Mouse (Mus musculus) hindbrain, embryonic 10.5 days (tissue): ENCODE results near the gene Olfr1176. TPM values are rescaled to one million over a fixed set of nuclear protein-coding genes. Genes with fewer than 3 reads are reported as not detected.

ENCODE experiments used
- DNase-seq: peaks from one replicate; pipeline ENCODE4 v3.0.0-alpha.2; 2017; ENCODE audit warnings: low spot score
- H3K27ac ChIP-seq: fragments of 300-500 bp; sonication (generic); 2 replicates; pipeline ENCODE4 v1.5.1; 2016; ENCODE audit warnings: mild to moderate bottlenecking, moderate library complexity
- H3K27me3 ChIP-seq: fragments of 300-500 bp; sonication (generic); 2 replicates; pipeline ENCODE4 v1.6.1; 2016; ENCODE audit warnings: mild to moderate bottlenecking; ENCODE audit not compliant: poor library complexity, insufficient read depth, severe bottlenecking
- H3K36me3 ChIP-seq: fragments of 300-500 bp; sonication (generic); 2 replicates; pipeline ENCODE4 v1.6.1; 2016; ENCODE audit warnings: mild to moderate bottlenecking, moderate library complexity
- H3K4me1 ChIP-seq: fragments of 300-500 bp; sonication (generic); replicated peaks from 2 replicates; pipeline ENCODE4 v1.6.1; 2016; ENCODE audit warnings: mild to moderate bottlenecking
- H3K4me3 ChIP-seq: fragments of 300-500 bp; sonication (generic); 2 replicates; pipeline ENCODE4 v1.5.1; 2016; ENCODE audit warnings: mild to moderate bottlenecking, moderate library complexity
- H3K9me3 ChIP-seq: fragments of 300-500 bp; sonication (generic); 2 replicates; pipeline ENCODE4 v1.6.1; 2016; ENCODE audit warnings: mild to moderate bottlenecking, moderate library complexity
- WGBS: fragments of 180-500 bp; shearing (Covaris S2); methylation state at CpG from one replicate; pipeline ENCODE4 v1.1.7; 2016; 5-methylcytosine and 5-hydroxymethylcytosine counted together
- polyA plus RNA-seq: library from polyadenylated mRNA; unstranded; fragments of >200 nt; fragmentation: Nextera tagmentation; extraction: Ambion mirVana; gene quantifications from 2 replicates; pipeline ENCODE4 v1.2.1, GENCODE M21; 2016

Gene Olfr1176
- not detected in 2 replicates for polyA plus RNA-seq

DNA sequence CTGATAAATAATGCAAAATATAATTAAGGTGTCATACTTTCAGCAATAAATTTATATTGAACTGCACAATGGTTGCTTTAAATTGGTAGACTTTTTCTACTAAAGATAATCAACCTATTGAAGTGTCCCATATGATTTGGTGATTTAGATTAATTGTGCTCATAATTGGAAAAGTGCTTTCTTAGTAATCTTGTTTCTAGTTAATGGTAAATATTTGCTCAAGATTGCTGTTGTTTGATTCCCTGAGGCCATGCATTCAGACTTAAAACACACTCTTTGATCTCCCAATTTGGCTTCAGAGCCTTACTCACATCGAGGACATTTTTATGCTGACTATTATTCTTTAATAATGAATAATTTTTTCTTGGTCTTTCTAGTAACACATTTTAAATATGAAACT is at the start of gene Olfr1176:
Olfr1176 (plus strand) TSS at position 301 of the 400 bp plus-strand sequence.
- no peak within 1 kb of the TSS for H3K4me3 ChIP-seq
- DNase-seq, result no peak
- H3K4me1 ChIP-seq, result no peaks in the 10 kb centered on the region
- H3K9me3 ChIP-seq, result no peaks in the 10 kb centered on the region
- H3K27me3 ChIP-seq, result no peaks in the 10 kb centered on the region
- WGBS, result 84% methylated on average over 1 of the region's 1 CpGs
- H3K36me3 ChIP-seq, result no peaks in the 10 kb centered on the region
- no peak within 1 kb of the TSS for H3K27ac ChIP-seq

DNA sequence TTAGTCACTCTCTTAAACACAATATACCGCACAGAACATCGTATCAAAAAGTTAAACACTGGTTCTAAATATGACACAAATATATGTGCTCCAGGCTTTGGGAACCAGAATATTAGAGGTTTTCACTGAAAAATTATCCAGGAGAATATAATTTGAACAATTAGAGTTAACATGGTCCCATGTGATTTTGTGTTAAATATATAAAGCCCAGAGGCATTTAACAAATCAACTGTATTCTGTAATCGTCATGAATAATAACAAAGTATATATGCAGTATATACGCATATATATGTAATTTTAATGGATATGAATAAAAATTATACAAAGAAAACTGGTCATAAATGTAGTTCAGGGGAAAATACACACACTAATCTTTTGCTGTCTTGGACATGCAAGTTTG is 21.5 kb upstream of the Olfr1176 start, which contains the start of gene Olfr1174-ps:
Olfr1174-ps (minus strand) TSS at position 101 of the 400 bp plus-strand sequence.
- no peak for DNase-seq
- no peak within 1 kb of the TSS for H3K27ac ChIP-seq
- H3K9me3 ChIP-seq, result no peaks in the 10 kb centered on the region
- no peak within 1 kb of the TSS for H3K4me3 ChIP-seq
- WGBS, result 95% methylated on average over 4 of the region's 4 CpGs
- H3K27me3 ChIP-seq, result no peaks in the 10 kb centered on the region
- H3K36me3 ChIP-seq, result no peaks in the 10 kb centered on the region
- H3K4me1 ChIP-seq, result no peaks in the 10 kb centered on the region

DNA sequence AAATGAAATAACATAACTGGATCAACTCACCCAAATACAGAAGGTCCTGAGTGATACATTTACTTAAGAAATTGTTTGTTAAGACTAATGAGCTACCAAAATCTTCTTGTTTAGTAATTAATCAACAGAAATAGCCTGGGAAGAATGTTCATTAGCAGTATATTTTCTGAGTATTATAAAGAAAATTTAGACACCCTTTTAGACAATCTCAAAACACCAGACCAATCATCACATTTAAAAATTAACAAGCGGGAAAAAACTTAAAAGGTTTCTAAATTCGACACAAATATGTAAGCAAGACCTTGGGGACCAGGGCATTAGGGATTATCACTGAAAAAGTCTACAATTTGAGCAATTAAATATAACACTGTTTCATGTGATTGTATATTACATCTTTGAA is 9.4 kb upstream of the Olfr1176 start, which contains the start of gene Olfr1175-ps:
Olfr1175-ps (minus strand) TSS at position 101 of the 400 bp plus-strand sequence.
- Histone ChIP-seq H3K4me1 (no peaks in the 10 kb centered on the region), H3K9me3 (no peaks in the 10 kb centered on the region), H3K27ac (no peak within 1 kb of the TSS), H3K36me3 (no peaks in the 10 kb centered on the region), H3K4me3 (no peak within 1 kb of the TSS), H3K27me3 (no peaks in the 10 kb centered on the region)
- WGBS, result 91% methylated on average over 2 of the region's 2 CpGs
- DNase-seq, result no peak

DNA sequence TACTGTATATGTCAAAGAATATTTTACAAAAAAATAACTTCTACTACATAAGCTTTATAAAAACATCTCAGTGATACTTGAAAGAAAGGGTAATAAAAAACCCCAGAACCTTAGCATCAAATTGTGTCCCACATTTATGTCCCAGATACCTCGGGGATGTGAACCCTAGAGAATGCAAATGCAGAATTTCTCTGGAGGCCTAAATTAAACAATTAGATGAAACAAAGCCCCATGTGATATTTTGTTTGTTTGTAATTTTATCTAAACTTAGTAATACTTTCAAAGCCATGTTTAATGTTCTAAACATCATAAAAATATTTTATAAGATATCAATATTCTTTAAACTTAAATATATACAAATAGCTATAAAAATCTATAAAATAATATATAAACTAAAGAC is 9.9 kb downstream of the Olfr1176 start, which contains the start of gene Olfr1177-ps:
Olfr1177-ps (minus strand) TSS at position 101 of the 400 bp plus-strand sequence.
- Histone ChIP-seq H3K9me3 (no peaks in the 10 kb centered on the region), H3K4me1 (no peaks in the 10 kb centered on the region), H3K36me3 (no peaks in the 10 kb centered on the region), H3K27ac (no peak within 1 kb of the TSS), H3K27me3 (no peaks in the 10 kb centered on the region), H3K4me3 (no peak within 1 kb of the TSS)
- WGBS, result 88% methylated on average over 1 of the region's 1 CpGs
- no peak for DNase-seq

DNA sequence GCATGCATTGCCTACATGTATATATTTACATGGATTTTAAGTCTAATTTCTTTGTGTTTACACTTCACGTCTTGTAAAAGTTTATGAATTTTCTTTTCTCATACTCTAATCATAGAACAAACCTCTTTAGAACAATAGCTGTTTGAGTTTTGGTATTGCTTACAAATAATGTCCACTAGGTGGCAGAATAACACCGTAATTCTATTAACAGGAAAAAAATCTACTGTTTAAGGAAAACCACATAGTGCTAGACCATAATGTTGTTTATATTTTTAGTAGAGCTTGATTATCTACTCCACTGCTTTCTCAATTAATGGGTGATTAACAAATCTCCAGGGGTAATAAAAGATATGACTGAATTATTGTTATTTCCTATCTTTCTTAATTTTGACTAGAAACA is 19.8 kb downstream of the Olfr1176 start:
- WGBS, result 2% methylated on average over 2 of the region's 2 CpGs
- H3K27me3 ChIP-seq, result no peaks in the 10 kb centered on the region
- H3K4me3 ChIP-seq, result no peak overlapping the region
- no peaks in the 10 kb centered on the region for H3K9me3 ChIP-seq
- DNase-seq, result no peak
- H3K4me1 ChIP-seq, result no peaks in the 10 kb centered on the region
- no peaks in the 10 kb centered on the region for H3K36me3 ChIP-seq
- no peak overlapping the region for H3K27ac ChIP-seq

DNA sequence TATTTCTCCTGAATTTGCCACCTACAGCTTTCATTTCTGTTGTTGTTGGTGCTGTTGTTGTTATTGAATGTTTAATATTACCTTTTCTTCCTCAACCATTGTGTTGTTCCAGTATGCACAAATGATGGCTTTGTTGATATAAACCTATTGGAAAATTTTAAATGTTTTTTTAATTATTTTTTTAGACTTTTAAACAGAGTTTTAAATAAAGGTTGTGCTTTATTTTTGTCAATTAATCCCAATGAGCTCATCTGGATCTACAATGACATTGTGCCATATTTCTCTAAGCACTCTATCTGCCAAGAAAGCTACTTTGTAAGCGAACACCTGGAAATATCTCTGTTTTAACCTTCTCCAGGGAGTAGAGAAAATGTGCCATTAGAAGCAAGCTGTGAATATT is 50.2 kb downstream of the Olfr1176 start, which contains the start of gene Olfr1178:
Olfr1178 (plus strand) TSS at position 301 of the 400 bp plus-strand sequence.
- WGBS, result 87% methylated on average over 1 of the region's 1 CpGs

More for the DNA sequence above, 50.2 kb downstream of the Olfr1176 start, which contains the start of gene Olfr1178:
- Histone ChIP-seq H3K9me3 (no peaks in the 10 kb centered on the region), H3K4me3 (no peak within 1 kb of the TSS), H3K27ac (no peak within 1 kb of the TSS), H3K27me3 (no peaks in the 10 kb centered on the region), H3K36me3 (no peaks in the 10 kb centered on the region), H3K4me1 (no peaks in the 10 kb centered on the region)
- DNase-seq, result no peak

Other genes starting within 250 kb of the Olfr1176 start
- not detected in 2 replicates for gene Olfr1164, start 242.8 kb upstream of the Olfr1176 start, polyA plus RNA-seq
- not detected in 2 replicates for gene Olfr1166, start 208.4 kb upstream of the Olfr1176 start, polyA plus RNA-seq
- gene Olfr1167, start 181.5 kb upstream of the Olfr1176 start, polyA plus RNA-seq, result not detected in 2 replicates
- gene Olfr1168, start 154.8 kb upstream of the Olfr1176 start, polyA plus RNA-seq, result not detected in 2 replicates
- not detected in 2 replicates for gene Olfr1170, start 108.4 kb upstream of the Olfr1176 start, polyA plus RNA-seq
- gene Olfr1173, start 56.8 kb upstream of the Olfr1176 start, polyA plus RNA-seq, result not detected in 2 replicates
- not detected in 2 replicates for gene Olfr1174-ps, start 21.6 kb upstream of the Olfr1176 start, polyA plus RNA-seq
- gene Olfr1175-ps, start 9.5 kb upstream of the Olfr1176 start, polyA plus RNA-seq, result not detected in 2 replicates
- gene Olfr1177-ps, start 9.8 kb downstream of the Olfr1176 start, polyA plus RNA-seq, result not detected in 2 replicates
- gene Olfr1178, start 50.3 kb downstream of the Olfr1176 start, polyA plus RNA-seq, result not detected in 2 replicates
- gene Olfr1179, start 69.7 kb downstream of the Olfr1176 start, polyA plus RNA-seq, result not detected in 2 replicates
- gene Olfr1180, start 82.4 kb downstream of the Olfr1176 start, polyA plus RNA-seq, result not detected in 2 replicates
- gene Olfr1181, start 89.5 kb downstream of the Olfr1176 start, polyA plus RNA-seq, result not detected in 2 replicates
- not detected in 2 replicates for gene Gm13757, start 112.4 kb downstream of the Olfr1176 start, polyA plus RNA-seq
- gene Olfr1183, start 118.1 kb downstream of the Olfr1176 start, polyA plus RNA-seq, result not detected in 2 replicates
- not detected in 2 replicates for gene Olfr1184, start 146.9 kb downstream of the Olfr1176 start, polyA plus RNA-seq
- not detected in 2 replicates for gene Olfr1185-ps1, start 156.6 kb downstream of the Olfr1176 start, polyA plus RNA-seq
- gene Olfr1186, start 181.8 kb downstream of the Olfr1176 start, polyA plus RNA-seq, result not detected in 2 replicates
- not detected in 2 replicates for gene Olfr1188, start 220.2 kb downstream of the Olfr1176 start, polyA plus RNA-seq
- gene Olfr1189, start 249.7 kb downstream of the Olfr1176 start, polyA plus RNA-seq, result not detected in 2 replicates